Mouse (Mus musculus) liver, postnatal 0 days (tissue): Measurements from ENCODE around the gene Rgs9.

ENCODE experiments used
- CTCF ChIP-seq: sonication (generic); IDR thresholded peaks from 2 replicates; pipeline ENCODE4 v1.5.1; 2016; ENCODE audit warnings: antibody characterized with exemption, low read depth
- EP300 ChIP-seq: IDR thresholded peaks from 2 replicates; pipeline ENCODE4 v1.6.1; 2016; ENCODE audit warnings: antibody characterized with exemption, low read depth, mild to moderate bottlenecking

- no peak for TF ChIP-seq CTCF
- TF ChIP-seq EP300 = no peak
These were observed 38.0 kb upstream of the Rgs9 start for GRCm38 (mm10) chr11:109335890-109336289.
